Mouse (Mus musculus) neutrophil, adult 5-6 weeks (primary cell): Measurements from ENCODE around the gene Epo. TPM values are rescaled to one million over a fixed set of nuclear protein-coding genes. Genes with fewer than 3 reads are reported as not detected.

Source experiments
- ATAC-seq: fragments of 151-379, 151-347 bp; 2 replicates; pipeline ENCODE4 v1.8.0; 2017; ENCODE audit warnings: mild to moderate bottlenecking, moderate TSS enrichment; ENCODE audit not compliant: insufficient number of reproducible peaks, poor library complexity, low FRiP score, severe bottlenecking; ENCODE audit errors: extremely low read depth
- total RNA-seq: library from RNA; stranded (forward); fragments of 200-1000 nt; gene quantifications from 2 replicates; pipeline ENCODE4 v1.2.3, GENCODE M21; 2017

The Epo gene
- total RNA-seq, 1 experiment from 2014 or later = not detected

DNA sequence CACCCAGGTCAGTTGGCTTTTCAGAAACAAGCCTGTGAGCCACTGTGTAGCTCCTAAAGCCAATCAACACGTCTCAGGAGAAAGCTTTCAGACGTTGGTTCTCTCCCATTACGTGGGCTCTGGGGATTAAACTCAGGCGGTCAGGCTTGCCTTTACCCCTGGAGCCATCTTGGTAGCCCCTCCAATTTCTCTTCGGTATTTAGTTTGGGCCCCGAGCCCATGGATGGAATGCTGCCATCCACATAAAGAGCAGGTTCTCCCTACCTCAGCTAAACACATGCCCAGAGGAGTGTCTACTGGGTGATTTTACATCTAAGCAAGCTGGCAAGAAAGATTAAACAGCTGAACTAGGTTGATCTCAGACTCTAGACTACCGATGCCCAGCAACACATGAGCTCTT lies 32.9 kb downstream of the Epo start:
- ATAC-seq = no peak

DNA sequence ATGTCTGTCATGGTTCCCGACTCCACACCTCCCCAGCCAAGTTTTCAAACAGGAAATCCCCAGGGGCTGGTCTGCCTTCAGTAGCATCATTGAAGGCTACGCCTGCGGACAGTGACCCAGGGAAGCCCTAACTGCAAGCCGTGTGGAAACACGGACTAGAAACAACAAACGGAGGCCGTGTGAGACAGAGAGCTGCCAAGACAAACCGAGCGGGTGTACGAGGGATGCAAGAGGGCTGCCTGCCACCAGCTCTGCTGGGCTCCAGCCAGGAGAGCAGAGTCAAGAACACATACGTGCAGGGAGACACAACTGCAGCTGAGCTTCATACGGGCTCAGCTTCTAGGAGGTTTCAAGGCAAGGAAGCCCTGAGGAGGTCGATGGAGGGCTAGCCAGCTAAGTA lies 39.2 kb downstream of the Epo start:
- ATAC-seq = no peak

DNA sequence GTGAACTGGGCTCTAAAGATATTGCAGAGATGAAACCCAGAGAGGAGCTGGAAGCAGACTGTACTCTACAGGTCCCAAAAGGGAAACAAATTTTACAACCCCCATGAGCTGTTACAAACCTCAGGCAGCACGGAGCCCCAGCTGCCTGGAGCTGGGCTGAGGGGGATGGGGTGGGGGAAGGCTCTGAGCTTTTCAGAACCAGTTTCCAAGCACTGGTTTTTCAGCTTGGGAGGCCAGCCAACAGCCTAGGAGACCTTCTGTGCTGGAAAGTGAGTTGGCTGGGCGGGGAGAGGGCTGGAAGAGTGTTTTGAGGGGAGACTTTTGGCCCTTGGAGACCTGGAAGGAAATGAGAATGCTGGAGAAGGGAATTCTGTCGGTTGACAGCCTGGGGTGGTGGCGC lies 41.5 kb downstream of the Epo start:
- ATAC-seq = no peak

DNA sequence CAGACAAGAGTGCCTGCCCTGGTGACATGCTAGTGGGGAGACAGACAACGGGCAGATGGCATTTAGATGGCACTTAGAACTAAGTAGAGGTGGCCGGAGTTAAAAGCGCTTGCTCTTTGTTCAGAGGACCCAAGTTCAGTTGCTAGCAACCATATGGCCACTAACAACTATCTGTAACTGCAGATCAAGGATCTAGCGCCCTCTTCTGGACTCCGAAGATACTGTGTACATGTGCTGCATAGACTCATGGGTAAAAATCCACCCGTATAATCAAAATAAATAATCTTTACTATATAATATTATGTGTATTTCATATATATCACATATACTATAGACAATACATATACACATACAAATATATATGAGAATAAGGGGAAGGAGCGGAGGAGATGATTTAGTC lies 45.4 kb downstream of the Epo start:
- ATAC-seq = no peak

DNA sequence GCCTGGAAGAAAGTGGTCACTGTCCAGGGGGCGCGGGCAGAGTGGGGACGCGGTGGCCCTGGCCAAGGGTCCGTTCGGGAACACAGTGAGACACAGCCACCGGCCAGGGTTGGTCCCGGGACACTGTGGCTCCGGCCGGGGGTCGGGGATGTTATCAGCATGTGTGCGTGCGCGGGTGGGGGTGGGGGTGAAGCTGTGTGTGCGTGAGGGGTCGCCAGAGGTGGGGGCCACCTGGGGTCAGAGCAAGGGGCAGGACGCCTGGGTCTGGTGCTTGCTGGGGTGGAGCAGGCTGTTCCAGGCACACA lies 47.2 kb downstream of the Epo start:
- no peak for ATAC-seq

DNA sequence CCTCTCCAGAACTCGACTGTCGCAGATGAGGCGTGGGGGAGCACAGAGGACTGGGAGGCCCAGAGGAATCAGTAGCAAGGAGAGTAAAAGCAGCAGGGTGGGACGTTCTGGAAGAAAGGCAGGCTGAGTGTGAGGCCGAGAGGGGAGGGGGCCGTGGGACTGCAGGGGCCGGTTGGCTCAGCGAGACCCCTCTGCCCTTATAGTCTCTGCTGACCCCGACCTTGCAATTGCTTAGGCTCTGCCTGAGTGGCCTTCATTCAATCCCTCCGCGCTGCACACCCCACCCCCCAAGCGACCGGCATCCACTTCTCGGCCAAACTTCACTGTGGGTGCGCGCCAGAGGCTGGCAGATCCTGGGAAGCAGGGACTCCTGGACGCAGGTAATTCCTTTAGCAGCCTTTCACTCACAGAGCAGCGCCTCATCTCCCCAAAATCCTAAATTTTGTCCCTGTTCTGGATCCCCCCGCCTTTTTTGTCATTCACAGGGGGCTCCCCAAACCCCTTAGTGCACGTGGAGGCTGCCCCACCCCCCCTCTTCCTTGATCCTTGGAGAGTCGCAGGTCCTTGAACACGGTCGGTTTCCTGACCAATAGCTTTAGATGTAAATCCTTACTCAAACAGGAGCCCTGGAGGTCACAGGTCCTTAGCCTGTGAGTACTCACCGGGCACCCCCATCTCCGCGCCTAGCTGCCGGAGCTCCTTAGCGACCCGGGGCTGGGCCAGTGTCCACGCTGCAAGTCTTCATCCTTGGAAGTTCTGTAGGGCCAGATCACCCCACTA lies 47.8 kb downstream of the Epo start:
- ATAC-seq = no peak

DNA sequence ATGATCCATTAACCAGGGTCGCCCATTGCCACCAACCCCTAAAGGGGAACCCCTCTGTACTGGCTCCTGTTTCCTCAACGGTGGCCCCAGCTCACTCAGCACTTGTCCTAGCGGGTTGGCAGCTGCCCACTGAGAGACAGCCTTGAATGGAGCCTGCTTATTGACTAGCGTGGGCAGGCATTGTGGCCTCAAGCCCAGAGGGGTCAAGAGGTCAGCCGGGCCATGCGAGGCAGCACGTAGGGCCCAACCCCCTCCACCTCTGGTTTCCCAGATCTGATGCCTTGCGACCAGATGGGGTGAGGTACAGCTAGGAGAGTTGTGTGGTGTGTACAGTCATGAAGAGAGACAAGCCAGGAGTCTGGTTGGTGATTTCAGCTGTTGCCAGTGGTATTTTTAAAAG lies 51.1 kb downstream of the Epo start:
- ATAC-seq = no peak

DNA sequence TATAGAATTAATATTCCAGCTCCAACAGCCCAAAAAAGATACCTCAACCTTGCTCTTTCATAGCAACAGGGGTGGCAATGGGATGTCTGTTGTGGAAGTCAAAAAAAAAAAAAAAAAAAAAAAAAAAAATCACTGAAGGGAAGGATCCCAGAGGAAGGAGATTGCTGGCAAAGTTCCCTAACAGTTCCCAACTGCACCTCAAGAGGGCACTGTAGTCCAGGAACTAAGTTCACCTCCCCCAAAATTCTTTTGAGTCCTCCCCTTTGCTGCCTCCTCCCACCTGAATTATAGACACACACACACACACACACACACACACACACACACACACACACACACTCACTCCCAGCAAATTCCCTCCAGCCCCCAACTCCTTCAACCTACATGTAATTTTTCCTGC lies 51.9 kb downstream of the Epo start:
- 0 out of 2 replicates have a peak, but pooled peaks have one; percentile 48 for ATAC-seq

DNA sequence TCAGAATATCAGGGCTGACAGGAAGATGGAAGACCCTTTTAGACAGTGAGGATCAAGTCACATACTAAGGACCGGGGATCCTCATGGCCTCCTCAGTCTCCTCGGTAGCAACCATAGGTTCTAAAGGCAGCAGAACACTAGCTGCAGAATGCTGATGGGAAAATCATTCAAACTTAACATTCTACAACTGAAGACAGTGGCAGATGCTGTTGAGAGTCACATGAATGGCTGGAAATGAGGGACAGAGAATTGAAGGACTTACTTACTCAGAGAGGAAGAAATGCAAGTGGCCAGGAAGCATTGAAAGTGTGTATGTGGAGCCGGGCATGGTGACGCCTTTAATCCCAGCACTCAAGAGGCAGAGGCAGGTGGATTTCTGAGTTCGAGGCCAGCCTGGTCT lies 56.1 kb downstream of the Epo start, which contains the start of gene Zan:
Gene Zan, minus strand, starts transcription at position 101 of the 400 bp plus-strand sequence.
- ATAC-seq = no peak

DNA sequence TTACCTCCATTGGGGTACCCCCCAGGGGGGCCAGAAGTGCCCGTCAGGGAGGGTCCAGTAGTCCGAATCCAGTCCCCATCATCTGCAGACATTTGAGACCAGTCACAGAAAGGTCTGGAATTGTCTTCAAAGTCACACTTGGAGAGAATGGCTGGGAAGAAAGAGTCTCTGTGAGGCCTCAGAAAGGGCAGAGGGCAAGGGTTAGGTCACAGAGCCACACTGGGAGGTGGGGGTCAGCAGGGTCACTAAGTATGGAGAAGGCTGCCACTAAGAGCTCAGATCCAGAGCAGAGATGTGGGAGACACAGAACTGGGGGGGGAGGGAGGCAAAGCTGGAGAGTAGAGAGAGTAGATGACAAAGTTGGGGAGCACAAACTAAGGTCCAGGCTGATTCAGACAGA lies 58.7 kb downstream of the Epo start:
- no peak for ATAC-seq

DNA sequence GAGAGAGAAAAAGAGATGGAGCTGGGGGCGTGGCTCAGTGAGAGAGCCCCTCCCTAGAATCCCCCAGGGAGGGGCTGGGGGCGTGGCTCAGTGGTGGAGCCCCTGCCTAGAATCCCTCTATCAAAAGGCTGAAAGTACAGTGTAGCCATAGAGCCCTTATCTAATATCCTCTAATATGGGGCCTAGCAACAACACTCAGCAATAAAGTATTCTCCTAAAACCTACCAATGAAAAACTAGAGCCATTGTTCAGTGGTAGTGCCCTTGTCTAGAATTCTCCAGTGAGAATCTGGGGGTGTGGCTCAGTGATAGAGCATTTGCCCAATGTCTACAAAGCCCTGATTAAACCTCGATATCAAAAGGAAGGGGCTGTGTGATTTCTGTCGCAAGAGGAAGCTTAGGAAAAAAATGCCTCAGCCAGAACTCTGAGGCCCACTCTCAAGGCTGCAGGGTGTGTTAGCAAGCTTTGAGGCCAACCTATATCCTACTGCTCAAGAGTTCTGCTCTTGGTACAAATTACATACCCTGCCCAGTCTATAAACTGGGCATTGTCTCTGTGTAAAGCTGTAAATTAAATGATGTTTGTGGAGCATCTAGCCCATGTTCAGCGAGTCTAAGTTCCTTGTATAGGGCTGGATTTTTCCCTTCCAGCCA lies 60.7 kb downstream of the Epo start:
- ATAC-seq = no peak

DNA sequence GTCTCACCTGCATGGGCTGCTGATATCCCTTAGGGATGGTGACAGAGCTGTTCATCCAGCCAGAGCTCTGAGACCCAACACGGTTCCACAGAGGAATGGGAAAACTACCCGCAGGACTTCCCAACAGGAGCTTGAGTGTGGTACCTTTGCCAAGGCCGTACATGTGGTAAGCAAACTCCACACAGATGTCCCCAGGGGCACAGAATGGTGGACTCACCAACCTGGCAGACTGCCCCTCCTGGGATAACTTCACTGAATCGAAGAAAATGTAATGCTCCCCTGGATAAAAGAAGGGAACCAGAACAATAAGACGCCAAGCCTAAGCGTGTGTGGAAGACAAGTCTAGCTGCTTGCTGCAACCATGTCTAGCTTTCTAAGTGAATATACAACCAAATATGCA lies 66.1 kb downstream of the Epo start:
- no peak for ATAC-seq

DNA sequence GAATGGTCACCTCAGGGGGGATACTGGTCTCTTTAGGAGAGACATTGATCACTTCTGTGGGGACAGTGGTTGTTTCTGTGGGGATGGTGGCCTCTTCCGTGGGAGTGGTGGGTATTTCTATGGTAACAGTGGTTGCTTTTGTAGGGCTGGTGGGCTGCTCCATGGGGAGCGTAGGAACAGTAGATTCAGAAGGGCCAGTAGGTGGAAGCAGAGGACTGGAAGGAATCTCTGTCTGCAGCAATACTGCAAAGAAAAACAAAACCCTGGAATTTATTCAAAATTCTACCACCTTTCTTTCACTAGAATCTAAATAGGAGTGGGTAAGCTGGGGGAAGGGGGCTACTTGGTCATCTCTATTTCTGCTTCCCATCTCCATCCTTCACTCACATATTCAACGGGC lies 68.0 kb downstream of the Epo start:
- ATAC-seq = no peak

DNA sequence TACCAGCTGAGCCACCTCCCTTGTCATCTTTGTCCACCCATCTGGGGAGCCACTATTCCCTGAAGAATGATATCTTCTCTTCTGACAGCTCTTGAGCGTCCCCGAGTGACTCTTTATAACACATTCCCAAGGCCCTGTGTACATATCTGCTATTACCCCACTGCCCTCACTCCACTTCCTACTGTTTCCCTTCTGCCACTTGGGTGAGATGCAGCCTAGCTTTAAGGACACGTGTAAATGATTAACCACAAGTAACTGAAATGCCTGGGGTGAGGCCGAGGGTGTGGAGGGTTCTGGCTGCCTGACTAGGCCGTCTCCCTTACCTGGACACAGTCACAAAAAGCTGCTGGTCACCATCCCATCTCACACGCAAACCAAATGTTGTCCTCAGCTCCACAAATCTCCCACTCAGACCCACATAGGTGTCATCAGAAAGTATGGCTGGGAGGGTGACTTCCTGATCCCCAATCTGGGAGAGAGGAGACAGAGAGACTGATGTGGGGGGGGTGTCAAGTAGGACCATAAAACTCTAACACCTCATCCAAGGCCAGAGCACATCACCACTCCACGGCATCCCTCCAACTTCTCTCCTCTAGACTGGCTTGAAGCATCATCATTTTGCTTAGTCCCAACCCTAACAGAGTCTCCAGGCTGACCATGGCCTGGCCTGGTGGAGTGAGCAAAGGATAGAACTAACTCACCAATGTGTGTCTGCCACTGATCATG lies 77.0 kb downstream of the Epo start:
- ATAC-seq = no peak

DNA sequence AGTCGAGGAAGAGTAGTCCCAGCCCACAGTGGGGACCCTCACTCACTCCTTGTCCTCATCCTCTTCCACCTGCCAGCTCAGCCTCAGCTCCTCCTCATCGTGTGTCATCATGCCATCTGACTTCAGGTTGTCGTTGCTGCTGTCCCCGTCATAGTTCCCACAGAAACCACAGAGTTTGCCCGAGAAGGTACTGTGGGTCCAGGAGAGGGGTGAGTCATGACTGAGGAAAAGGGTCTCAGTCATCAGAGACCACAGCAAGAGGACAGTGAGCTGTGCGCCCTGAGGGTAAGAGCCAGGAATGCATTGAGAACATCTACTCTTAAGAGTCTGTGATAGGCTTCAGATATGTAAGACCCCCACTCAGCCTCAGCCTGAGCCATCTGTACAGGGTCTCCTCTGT lies 77.8 kb downstream of the Epo start:
- no peak for ATAC-seq

DNA sequence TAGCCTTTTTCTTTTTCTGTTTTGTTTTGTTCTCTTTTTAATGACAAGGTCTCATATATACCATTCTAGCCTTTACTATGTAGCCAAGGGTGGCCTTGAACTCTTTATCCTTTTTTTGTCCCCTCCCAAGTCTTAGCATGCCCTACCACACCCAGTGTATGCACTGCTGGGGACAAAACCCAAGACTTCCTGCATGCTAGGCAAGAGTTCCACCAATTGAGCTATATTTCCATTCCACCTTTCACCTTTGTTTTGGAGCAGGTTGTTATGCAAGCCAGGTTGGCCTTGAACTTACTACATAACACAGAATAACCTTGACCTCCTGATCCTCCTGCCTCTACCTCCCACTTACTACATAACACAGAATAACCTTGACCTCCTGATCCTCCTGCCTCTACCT lies 87.5 kb downstream of the Epo start:
- no peak for ATAC-seq

DNA sequence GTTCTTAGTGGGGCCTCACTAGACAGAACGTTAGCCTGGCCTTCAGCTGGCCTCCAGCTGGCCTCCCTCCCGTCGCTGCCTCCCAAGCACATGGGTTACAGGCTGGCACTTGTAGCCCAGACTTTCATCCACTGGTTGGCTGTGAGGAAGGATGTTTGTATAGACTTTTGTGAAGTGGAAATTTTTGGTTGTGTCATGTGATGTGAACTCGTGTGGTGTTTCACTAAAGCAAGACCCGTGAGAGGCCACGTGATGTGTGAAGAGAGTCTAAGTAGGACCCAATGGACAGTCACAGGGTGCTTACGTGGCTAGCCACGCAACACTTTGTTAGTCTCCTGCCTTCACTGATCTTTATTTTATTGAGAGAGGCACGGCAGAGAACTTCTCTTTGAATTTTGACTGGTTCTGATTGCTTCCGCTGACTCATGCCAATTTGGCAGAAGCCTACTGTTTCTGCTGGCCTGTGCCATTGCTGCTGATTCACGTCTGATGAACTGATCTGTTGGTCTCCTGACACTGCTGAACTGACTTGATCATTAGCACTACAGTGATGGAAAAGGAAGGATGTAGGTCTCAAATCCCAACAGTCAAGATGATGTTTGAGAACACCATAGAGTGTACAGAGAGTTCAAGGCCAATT lies 92.7 kb downstream of the Epo start:
- no peak for ATAC-seq

DNA sequence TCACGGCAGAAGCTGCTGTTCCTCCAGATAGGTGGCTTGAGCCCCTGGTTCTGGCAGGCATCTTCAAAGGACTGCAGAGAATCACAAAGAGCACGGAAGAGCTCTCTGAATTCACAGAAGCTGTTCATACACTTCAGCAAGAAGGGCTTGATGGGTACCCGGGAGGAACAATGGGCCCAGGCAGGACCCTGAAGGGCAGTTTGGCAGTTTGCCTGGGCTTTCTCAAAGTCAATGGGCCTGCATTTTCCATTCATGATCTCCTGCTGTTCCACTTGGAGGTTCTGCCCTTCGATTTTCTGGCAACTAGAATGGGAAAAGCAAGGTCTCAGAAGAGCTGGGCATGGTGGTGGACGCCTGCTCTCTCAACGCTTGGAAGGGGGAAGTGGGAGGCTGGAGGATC lies 99.2 kb downstream of the Epo start:
- ATAC-seq = no peak
